Mouse (Mus musculus) midbrain, embryonic 13.5 days (tissue): Measurements from ENCODE around the gene Zfp648. TPM values are rescaled to one million over a fixed set of nuclear protein-coding genes. Genes with fewer than 3 reads are reported as not detected.

Experiments used
- ATAC-seq: fragments of 200-750 bp; cut with Nextera tagmentation; 2 replicates; pipeline ENCODE4 v1.8.0; 2017; ENCODE audit warnings: mild to moderate bottlenecking, moderate TSS enrichment, moderate library complexity
- H3K27ac ChIP-seq: fragments of 300-500 bp; sonication (generic); 2 replicates; pipeline ENCODE4 v1.5.1; 2015; ENCODE audit warnings: inconsistent platforms, mild to moderate bottlenecking, moderate library complexity
- H3K27me3 ChIP-seq: fragments of 300-500 bp; sonication (generic); 2 replicates; pipeline ENCODE4 v1.6.1; 2015; ENCODE audit warnings: mild to moderate bottlenecking, inconsistent platforms
- H3K36me3 ChIP-seq: fragments of 300-500 bp; sonication (generic); 2 replicates; pipeline ENCODE4 v1.6.1; 2015; ENCODE audit warnings: mild to moderate bottlenecking, inconsistent platforms
- H3K4me1 ChIP-seq: fragments of 300-500 bp; sonication (generic); replicated peaks from 2 replicates; pipeline ENCODE4 v1.6.1; 2015; ENCODE audit warnings: inconsistent platforms
- H3K4me2 ChIP-seq: fragments of 300-500 bp; sonication (generic); replicated peaks from 2 replicates; pipeline ENCODE4 v1.6.1; 2015; ENCODE audit warnings: moderate library complexity, mild to moderate bottlenecking, inconsistent platforms
- H3K4me3 ChIP-seq: fragments of 300-500 bp; sonication (generic); replicated peaks from 2 replicates; pipeline ENCODE4 v1.5.1; 2015; ENCODE audit warnings: mild to moderate bottlenecking, inconsistent platforms
- H3K9ac ChIP-seq: fragments of 300-500 bp; sonication (generic); replicated peaks from 2 replicates; pipeline ENCODE4 v1.6.1; 2015; ENCODE audit warnings: mild to moderate bottlenecking, inconsistent platforms
- H3K9me3 ChIP-seq: fragments of 300-500 bp; sonication (generic); 2 replicates; pipeline ENCODE4 v1.6.1; 2016; ENCODE audit warnings: mild to moderate bottlenecking, inconsistent platforms
- WGBS: fragments of 180-500 bp; shearing (Covaris S2); methylation state at CpG from one replicate; pipeline ENCODE4 v1.1.7; 2015; 5-methylcytosine and 5-hydroxymethylcytosine counted together
- polyA plus RNA-seq: library from polyadenylated mRNA; unstranded; fragments of >200 nt; fragmentation: Nextera tagmentation; extraction: Ambion mirVana; gene quantifications from 2 replicates; pipeline ENCODE4 v1.2.1, GENCODE M21; 2015

Gene Zfp648
- polyA plus RNA-seq, 1 experiment from 2014 or later, result not detected

GRCm38 (mm10) chr1:154233033-154233432 lies 32.0 kb downstream of the Zfp648 start:
- WGBS, result 79% methylated on average over 6 of the region's 6 CpGs
- Histone ChIP-seq H3K36me3 (no peaks in the 10 kb centered on the region), H3K4me3 (no peak overlapping the region), H3K27me3 (no peaks in the 10 kb centered on the region), H3K9ac (no peak overlapping the region), H3K4me1 (no peaks in the 10 kb centered on the region), H3K4me2 (no peak overlapping the region), H3K27ac (no peak overlapping the region), H3K9me3 (no peaks in the 10 kb centered on the region)
- ATAC-seq, result no peak

- H3K27me3 ChIP-seq, result no peaks in the 10 kb centered on the region
- no peak overlapping the region for H3K4me3 ChIP-seq
- H3K4me1 ChIP-seq, result no peaks in the 10 kb centered on the region
- no peak overlapping the region for H3K9ac ChIP-seq
- H3K9me3 ChIP-seq, result no peaks in the 10 kb centered on the region
- no peak overlapping the region for H3K4me2 ChIP-seq
- no peak for ATAC-seq
- 89% methylated on average over 9 of the region's 9 CpGs for WGBS
- no peaks in the 10 kb centered on the region for H3K36me3 ChIP-seq
- H3K27ac ChIP-seq, result no peak overlapping the region
Measured at GRCm38 (mm10) chr1:154234814-154235213, 33.8 kb downstream of the Zfp648 start.

GRCm38 (mm10) chr1:154238876-154239275 lies 37.9 kb downstream of the Zfp648 start:
- H3K36me3 ChIP-seq, result no peaks in the 10 kb centered on the region
- ATAC-seq, result no peak

DNA sequence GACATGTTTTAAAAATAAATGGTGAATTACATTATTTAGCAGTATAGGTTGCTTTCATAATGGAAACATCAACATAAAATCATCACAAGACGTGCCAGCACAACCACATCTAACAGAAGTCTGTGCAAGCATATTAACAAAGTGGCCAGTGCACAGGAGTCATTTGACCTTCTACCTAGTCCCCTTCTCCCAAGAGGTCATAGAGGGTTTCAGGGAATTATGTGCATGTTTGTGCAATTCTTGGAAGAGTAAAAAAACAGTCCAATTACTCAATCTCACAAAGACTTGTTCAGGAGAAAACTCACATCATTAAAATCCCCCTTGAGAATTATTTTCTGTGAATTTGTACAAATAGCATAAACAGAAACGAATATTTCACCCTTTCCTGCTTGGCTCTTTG lies 50.2 kb downstream of the Zfp648 start:
- Histone ChIP-seq H3K4me2 (no peak overlapping the region), H3K9me3 (no peaks in the 10 kb centered on the region), H3K9ac (no peak overlapping the region), H3K4me1 (no peaks in the 10 kb centered on the region), H3K27me3 (no peaks in the 10 kb centered on the region), H3K36me3 (no peaks in the 10 kb centered on the region), H3K4me3 (no peak overlapping the region), H3K27ac (no peak overlapping the region)
- no peak for ATAC-seq
- 82% methylated on average over 2 of the region's 2 CpGs for WGBS

More at GRCm38 (mm10) chr1:154238876-154239275, 37.9 kb downstream of the Zfp648 start:
- no peaks in the 10 kb centered on the region for H3K4me1 ChIP-seq
- no peaks in the 10 kb centered on the region for H3K9me3 ChIP-seq
- H3K4me2 ChIP-seq, result no peak overlapping the region
- H3K27ac ChIP-seq, result no peak overlapping the region
- no peaks in the 10 kb centered on the region for H3K27me3 ChIP-seq
- no peak overlapping the region for H3K9ac ChIP-seq
- no peak overlapping the region for H3K4me3 ChIP-seq

DNA sequence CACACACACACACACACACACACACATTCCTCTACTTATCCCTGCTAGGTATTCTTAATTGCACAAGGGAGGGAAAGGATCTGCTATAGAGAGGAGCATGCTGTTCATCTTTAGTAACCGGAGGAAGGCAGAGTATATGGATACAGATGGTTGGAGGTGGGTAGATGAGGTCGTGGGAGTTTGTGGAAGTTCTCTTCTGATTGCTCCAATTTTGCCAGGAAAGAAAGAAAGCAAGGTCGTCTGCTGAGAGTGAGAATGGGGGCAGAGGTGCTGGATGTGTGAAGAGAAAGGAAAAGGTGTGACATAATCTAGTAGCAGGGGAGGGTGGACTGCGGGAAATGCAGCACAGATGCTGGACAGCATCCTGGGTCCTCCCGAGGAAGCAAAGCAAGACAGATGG lies 51.8 kb downstream of the Zfp648 start:
- Histone ChIP-seq H3K4me1 (0 out of 2 replicates have a peak, but pooled peaks cover 3% of the 10 kb centered on the region), H3K9me3 (no peaks in the 10 kb centered on the region), H3K9ac (no peak overlapping the region), H3K27me3 (no peaks in the 10 kb centered on the region), H3K4me2 (no peak overlapping the region), H3K36me3 (no peaks in the 10 kb centered on the region), H3K27ac (no peak overlapping the region), H3K4me3 (no peak overlapping the region)
- ATAC-seq, result no peak
- 81% methylated on average over 5 of the region's 5 CpGs for WGBS
